Mouse (Mus musculus): ENCODE measurements around the gene Nmbr. TPM values are rescaled to one million over a fixed set of nuclear protein-coding genes. Genes with fewer than 3 reads are reported as not detected.

Nmbr gene
- polyA plus RNA-seq (2012; fragmentation: generic; extraction: Trizol), result 0.05 TPM
- long read RNA-seq, experiment 1, result 0 reads
- long read RNA-seq, experiment 2, partial matches to known transcripts, result 0 of 1 reads
- long read RNA-seq, experiment 2, other reads (novel, unspliced or antisense), result 1 of 1 reads

GRCm38 (mm10) chr10:14705072-14706066 lies at the start of gene Nmbr, which contains the start of gene Vta1:
Gene Nmbr, plus strand, starts transcription at chr10:14705591.
Gene Vta1, minus strand, starts transcription at chr10:14705560.
- H3K79me2 ChIP-seq (ENCODE audit: control insufficient read depth, insufficient read depth), result peaks cover 49% of the 10 kb centered on the region
- H3K4me3 ChIP-seq (ENCODE audit: insufficient read depth, poor library complexity, severe bottlenecking), result peak within 1 kb of the TSS; percentile 79
- no peaks in the 10 kb centered on the region for H3K27me3 ChIP-seq (ENCODE audit: control insufficient read depth, insufficient read depth, insufficient read length)
- H3ac ChIP-seq (ENCODE audit: control insufficient read depth, insufficient read length, low read depth), result peak within 1 kb of the TSS; percentile 99
- TF ChIP-seq CEBPB (IDR thresholded peaks at IDR 0.05; ENCODE audit: low read depth) (no peak), MYOD1 (IDR thresholded peaks at IDR 0.05; ENCODE audit: control insufficient read depth, insufficient read length, low read depth) (no peak), MAX (IDR thresholded peaks at IDR 0.05) (peak; percentile 73)
- H3K79me3 ChIP-seq (ENCODE audit: low read depth), result peaks cover 37% of the 10 kb centered on the region
- H3K36me3 ChIP-seq (ENCODE audit: control insufficient read depth, insufficient read depth), result no peaks in the 10 kb centered on the region

- H3K79me2 ChIP-seq (ENCODE audit: control insufficient read depth, insufficient read depth), result no peaks in the 10 kb centered on the region
- H3K27me3 ChIP-seq (ENCODE audit: control insufficient read depth, insufficient read depth, insufficient read length), result no peaks in the 10 kb centered on the region
- H3ac ChIP-seq (ENCODE audit: control insufficient read depth, insufficient read length, low read depth), result no peak overlapping the region
- H3K36me3 ChIP-seq (ENCODE audit: control insufficient read depth, insufficient read depth), result peaks cover 27% of the 10 kb centered on the region
- no peaks in the 10 kb centered on the region for H3K79me3 ChIP-seq (ENCODE audit: low read depth)
- H3K4me3 ChIP-seq (ENCODE audit: insufficient read depth, poor library complexity, severe bottlenecking), result no peak overlapping the region
- no peak for TF ChIP-seq CTCF (IDR thresholded peaks at IDR 0.05; ENCODE audit: control insufficient read depth, insufficient read depth, insufficient read length)
- TF ChIP-seq FOSL1 (IDR thresholded peaks at IDR 0.05; ENCODE audit: insufficient read depth, low read length, poor library complexity, severe bottlenecking), result peak; percentile 2
- TF ChIP-seq MYOD1 (IDR thresholded peaks at IDR 0.05; ENCODE audit: control insufficient read depth, insufficient read length, low read depth), result peak; percentile 94
These were observed 44.5 kb upstream of the Nmbr start for GRCm38 (mm10) chr10:14660875-14661274.

- Histone ChIP-seq H3K27me3 (ENCODE audit: control insufficient read depth, insufficient read depth, insufficient read length) (no peaks in the 10 kb centered on the region), H3K4me3 (ENCODE audit: insufficient read depth, poor library complexity, severe bottlenecking) (no peak overlapping the region), H3K36me3 (ENCODE audit: control insufficient read depth, insufficient read depth) (peaks cover 34% of the 10 kb centered on the region), H3K79me2 (ENCODE audit: control insufficient read depth, insufficient read depth) (no peaks in the 10 kb centered on the region), H3ac (ENCODE audit: control insufficient read depth, insufficient read length, low read depth) (no peak overlapping the region), H3K79me3 (ENCODE audit: low read depth) (no peaks in the 10 kb centered on the region)
- no peak for TF ChIP-seq MYOG (IDR thresholded peaks at IDR 0.05; ENCODE audit: control insufficient read depth, extremely low read depth, insufficient read length)
These were observed 39.2 kb upstream of the Nmbr start for GRCm38 (mm10) chr10:14666147-14666546.

DNA sequence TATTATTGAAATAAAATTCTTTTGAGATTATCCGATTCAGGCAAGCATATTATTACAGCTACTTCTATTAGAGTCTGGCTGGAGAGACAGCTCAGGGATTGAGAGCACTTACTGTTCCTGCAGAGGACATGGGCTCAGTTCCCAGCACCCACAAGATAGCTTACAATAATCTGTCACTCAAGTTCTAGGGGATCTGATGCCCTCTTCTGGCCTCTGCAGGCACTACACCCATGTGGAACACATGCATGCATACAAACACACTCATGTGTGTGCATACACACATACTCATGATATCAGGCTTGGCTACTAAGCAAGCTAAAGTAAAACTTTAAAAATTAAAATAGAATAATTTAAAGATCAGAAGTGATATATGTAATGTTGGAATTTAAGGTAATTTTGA lies 19.7 kb upstream of the Nmbr start:
- no peak overlapping the region for H3ac ChIP-seq (ENCODE audit: control insufficient read depth, insufficient read length, low read depth)
- H3K4me3 ChIP-seq (ENCODE audit: insufficient read depth, poor library complexity, severe bottlenecking), result no peak overlapping the region
- peaks cover 29% of the 10 kb centered on the region for H3K79me2 ChIP-seq (ENCODE audit: control insufficient read depth, insufficient read depth)
- peaks cover 56% of the 10 kb centered on the region for H3K36me3 ChIP-seq (ENCODE audit: control insufficient read depth, insufficient read depth)
- TF ChIP-seq USF1 (IDR thresholded peaks at IDR 0.05; ENCODE audit: low read depth) (no peak), MYOG (IDR thresholded peaks at IDR 0.05; ENCODE audit: control insufficient read depth, extremely low read depth, insufficient read length) (no peak), CTCF (IDR thresholded peaks at IDR 0.05; ENCODE audit: control insufficient read depth, insufficient read depth, insufficient read length) (no peak), CEBPB (IDR thresholded peaks at IDR 0.05; ENCODE audit: low read depth) (no peak), FOSL1 (IDR thresholded peaks at IDR 0.05; ENCODE audit: insufficient read depth, low read length, poor library complexity, severe bottlenecking) (no peak), MYOD1 (IDR thresholded peaks at IDR 0.05; ENCODE audit: control insufficient read depth, insufficient read length, low read depth) (no peak), MAX (IDR thresholded peaks at IDR 0.05) (no peak)
- H3K27me3 ChIP-seq (ENCODE audit: control insufficient read depth, insufficient read depth, insufficient read length), result no peaks in the 10 kb centered on the region
- peaks cover 18% of the 10 kb centered on the region for H3K79me3 ChIP-seq (ENCODE audit: low read depth)

GRCm38 (mm10) chr10:14688785-14689442 lies 16.5 kb upstream of the Nmbr start:
- Histone ChIP-seq H3K4me3 (ENCODE audit: insufficient read depth, poor library complexity, severe bottlenecking) (no peak overlapping the region), H3K27me3 (ENCODE audit: control insufficient read depth, insufficient read depth, insufficient read length) (no peaks in the 10 kb centered on the region), H3K36me3 (ENCODE audit: control insufficient read depth, insufficient read depth) (peaks cover 38% of the 10 kb centered on the region), H3ac (ENCODE audit: control insufficient read depth, insufficient read length, low read depth) (no peak overlapping the region), H3K79me2 (ENCODE audit: control insufficient read depth, insufficient read depth) (peaks cover 60% of the 10 kb centered on the region), H3K79me3 (ENCODE audit: low read depth) (peaks cover 40% of the 10 kb centered on the region)
- TF ChIP-seq MAX (IDR thresholded peaks at IDR 0.05) (no peak), CEBPB (IDR thresholded peaks at IDR 0.05; ENCODE audit: low read depth) (no peak), USF1 (IDR thresholded peaks at IDR 0.05; ENCODE audit: low read depth) (no peak), FOSL1 (IDR thresholded peaks at IDR 0.05; ENCODE audit: insufficient read depth, low read length, poor library complexity, severe bottlenecking) (no peak), MYOG (IDR thresholded peaks at IDR 0.05; ENCODE audit: control insufficient read depth, extremely low read depth, insufficient read length) (no peak), MYOD1 (IDR thresholded peaks at IDR 0.05; ENCODE audit: control insufficient read depth, insufficient read length, low read depth) (no peak), CTCF (IDR thresholded peaks at IDR 0.05; ENCODE audit: control insufficient read depth, insufficient read depth, insufficient read length) (no peak)
